Mouse (Mus musculus) ES-E14 (cell line): ENCODE measurements around the gene Fam120b.

Experiments used
- MAFK ChIP-seq: IDR thresholded peaks from 2 replicates; pipeline ENCODE4 v1.6.1; 2014; ENCODE audit warnings: mild to moderate bottlenecking, low read depth, low read length, inconsistent platforms; ENCODE audit not compliant: insufficient read depth
- ZNF384 ChIP-seq: IDR thresholded peaks from 2 replicates; pipeline ENCODE4 v1.6.1; 2012; ENCODE audit warnings: low read depth, low read length, inconsistent platforms

GRCm38 (mm10) chr17:15440067-15440462 is 44.1 kb downstream of the Fam120b start:
- TF ChIP-seq MAFK: no peak
- no peak for TF ChIP-seq ZNF384
